Mouse (Mus musculus) ovary, adult 18-20 months (tissue): ENCODE measurements around the gene Ddit4.

Experiments used
- DNase-seq: peaks from one replicate; pipeline ENCODE4 v3.0.0; 2022; ENCODE audit warnings: low spot score, mixed read lengths

Ddit4 gene

GRCm38 (mm10) chr10:59971813-59972212 lies 20.2 kb upstream of the Ddit4 start:
- DNase-seq, result no peak

GRCm38 (mm10) chr10:59970450-59971062 lies 18.9 kb upstream of the Ddit4 start:
- DNase-seq, result no peak

DNA sequence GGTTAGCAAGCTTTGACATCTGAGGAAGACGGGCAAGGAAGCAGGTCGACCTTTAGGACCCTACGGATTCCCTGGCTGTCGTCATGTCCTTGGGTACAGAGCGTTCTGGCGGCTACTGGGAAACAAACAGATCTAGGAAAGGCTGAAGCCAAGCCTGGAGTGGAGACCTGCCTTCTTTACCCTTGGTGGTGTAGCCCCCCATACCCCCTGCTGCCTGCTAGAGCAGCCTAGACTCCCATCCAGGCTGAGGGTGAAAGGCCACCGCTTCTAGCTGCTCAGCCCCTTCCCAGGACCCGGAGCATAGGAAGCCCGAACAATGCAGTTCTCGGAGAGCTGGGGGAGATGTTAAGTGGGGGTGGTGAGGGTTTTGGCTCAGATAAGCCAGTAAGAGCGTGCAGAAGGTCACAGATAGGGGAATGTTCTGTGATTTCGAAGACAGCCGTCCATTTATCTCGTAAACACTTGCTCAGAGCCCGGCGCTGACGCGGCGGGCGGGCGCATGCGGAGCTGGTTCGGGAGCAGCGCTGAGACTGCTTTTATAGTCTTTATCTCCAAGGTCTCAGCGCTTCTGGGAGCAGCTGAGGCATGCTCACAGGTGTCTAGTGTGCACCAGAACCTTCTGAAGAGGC lies 18.3 kb upstream of the Ddit4 start:
- DNase-seq, result peak; percentile 83

DNA sequence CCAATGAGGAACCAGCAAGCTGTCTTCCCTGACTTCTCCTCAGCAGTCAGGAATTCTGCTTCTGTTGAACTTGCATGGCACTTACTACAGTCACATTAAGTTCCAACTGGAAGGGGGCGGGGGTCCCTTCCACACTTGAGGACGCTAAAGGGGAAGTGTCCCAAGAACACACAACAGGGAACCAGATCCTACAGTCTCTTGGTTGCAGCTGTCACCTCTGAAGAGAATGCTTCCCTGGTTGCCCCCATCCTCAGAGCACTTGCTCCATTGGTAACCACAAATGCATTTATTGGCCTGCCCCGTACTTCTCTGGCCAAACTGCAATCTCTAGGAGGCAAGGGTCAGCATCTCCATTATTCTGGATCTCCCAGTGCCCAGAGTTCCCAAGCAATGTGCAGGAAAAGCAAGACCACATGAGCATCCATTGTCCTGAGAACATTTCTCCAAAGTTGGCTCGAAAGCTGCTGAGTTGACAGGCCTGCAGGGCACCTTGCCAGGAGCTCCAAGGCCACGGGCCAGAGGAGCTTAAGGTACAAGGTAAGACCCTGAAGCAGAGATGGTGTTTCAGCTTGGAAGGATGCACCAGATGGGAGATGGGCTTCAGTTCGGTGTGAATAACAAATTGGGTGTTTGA lies 15.8 kb upstream of the Ddit4 start:
- DNase-seq, result peak; percentile 55

- DNase-seq, result no peak
Observed at GRCm38 (mm10) chr10:59966743-59967142, 15.1 kb upstream of the Ddit4 start.

DNA sequence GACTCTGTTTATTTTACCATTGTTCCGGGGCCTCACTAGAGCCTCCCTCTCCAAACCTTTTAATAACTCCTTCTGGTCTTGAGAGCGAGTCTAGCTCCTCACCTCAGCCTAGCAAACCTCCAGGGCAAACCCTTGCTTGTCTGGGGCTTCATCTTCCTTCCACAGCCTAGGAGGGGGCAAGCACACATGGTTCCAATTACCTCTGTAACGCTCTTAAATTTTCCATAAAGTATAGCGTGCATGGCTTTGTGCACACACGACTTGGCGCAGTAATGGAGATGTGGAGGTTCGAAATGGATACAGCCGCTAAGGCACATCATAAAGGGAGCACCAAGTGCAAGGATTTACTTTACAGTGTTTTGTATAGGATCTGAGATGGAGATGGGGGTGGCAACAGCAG lies 14.2 kb upstream of the Ddit4 start:
- no peak for DNase-seq

- no peak for DNase-seq
Observed at GRCm38 (mm10) chr10:59965362-59965695, 13.7 kb upstream of the Ddit4 start.

GRCm38 (mm10) chr10:59964504-59965361 lies 13.1 kb upstream of the Ddit4 start:
- DNase-seq, result no peak

DNA sequence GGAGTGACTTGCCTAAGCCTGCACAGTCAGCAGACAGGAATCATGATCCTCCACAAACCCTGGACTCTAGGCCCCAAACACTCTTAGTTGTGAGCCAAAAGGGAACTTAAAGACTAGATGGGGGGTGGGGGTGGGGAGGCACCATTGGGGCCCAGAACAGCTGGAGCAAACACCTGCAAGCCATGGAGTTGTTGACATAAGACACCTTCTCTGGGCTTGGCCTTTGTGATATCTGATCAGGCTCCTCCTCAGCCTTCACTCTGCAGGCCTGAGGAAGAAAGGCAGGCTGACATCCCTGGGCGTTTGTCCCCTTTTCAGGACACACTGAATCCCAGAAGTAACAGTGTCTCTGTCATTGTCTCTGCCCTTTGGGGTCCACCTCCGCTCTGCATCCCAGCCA lies 12.0 kb upstream of the Ddit4 start:
- no peak for DNase-seq

DNA sequence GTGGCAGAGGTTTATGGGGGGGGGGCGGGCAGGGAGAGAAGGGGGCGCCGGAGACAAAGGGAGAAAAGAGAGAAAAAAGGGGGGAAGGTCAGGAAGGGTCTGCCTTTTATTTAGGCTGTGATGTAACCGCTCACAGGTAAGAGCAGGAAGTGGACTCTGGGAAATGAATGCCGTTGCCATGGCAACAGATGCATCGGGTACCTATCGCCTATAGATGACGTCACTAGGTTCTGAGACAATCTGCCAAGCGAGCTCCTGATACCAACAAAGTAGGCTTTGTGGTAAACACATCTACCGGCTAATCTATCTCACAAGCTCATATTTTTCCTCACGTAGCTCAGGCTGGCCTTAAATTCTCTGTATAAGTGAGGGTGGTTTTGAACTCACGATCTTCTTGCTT lies 7.9 kb upstream of the Ddit4 start:
- no peak for DNase-seq

GRCm38 (mm10) chr10:59958458-59958857 lies 6.8 kb upstream of the Ddit4 start:
- DNase-seq, result no peak

DNA sequence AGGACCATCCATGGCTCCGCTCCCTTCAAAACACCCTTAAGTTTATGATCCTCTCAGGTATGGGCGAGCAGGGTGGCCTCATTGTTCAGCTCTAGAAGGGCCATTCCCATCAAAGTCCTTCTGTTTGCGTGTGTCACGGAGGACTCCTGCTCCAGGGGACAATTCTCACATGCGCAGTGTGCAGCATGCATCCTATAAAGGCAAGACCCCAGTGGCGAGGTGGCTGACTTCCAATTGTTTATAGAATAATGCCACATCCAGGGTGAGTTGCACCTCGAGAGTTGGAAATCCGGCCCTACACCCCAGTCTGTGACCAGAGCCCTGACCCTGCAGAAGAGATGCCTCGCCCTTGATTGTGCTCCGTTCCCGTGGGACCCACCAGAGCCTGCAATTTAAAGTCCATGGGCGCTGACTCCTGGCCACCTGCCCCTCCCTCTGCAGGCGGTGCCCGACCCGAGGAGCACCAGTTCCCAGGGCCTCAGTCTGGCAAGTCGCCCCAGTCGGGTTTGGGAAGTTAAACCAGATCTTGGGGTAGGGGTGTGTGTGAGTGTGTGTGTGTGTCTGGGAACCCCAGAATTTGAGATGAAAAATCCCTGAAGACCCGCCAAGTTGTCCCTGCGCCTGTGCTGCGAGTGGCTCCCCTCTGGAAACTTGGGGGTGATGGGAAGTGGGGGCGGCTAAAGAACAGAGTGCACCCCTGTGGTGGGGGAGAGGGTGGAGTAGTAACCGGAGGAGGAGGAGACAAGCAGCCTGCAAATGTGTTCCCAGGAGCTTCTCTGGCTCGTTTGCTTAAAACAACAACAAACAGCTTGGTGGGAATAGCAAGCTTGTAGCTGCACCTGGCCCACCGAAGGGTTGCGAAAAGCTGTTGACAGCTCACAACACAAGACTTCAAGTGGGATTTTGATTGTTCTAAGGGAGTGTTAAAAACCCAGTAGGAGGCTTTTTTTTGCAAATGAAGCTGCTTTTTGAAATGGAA lies 5.8 kb upstream of the Ddit4 start:
- DNase-seq, result no peak

DNA sequence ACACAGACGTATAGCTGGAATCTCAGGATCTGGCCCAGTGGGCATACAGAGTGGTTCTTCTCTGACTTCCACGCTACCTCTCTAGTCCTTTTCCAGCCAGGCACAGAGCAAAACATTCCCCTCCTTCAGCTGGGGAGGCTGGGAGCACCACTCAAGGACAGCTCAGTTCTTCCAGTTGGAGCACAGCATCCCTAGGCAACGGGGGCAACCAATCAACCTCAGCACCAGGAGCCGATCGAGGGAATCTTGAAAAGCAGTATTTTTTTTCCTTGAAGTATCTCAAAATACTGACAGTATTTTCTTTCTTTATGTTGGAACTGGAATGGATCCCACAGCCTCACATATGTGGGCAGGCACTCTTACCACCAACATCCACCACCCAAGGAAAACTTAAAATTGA lies 5.0 kb upstream of the Ddit4 start:
- DNase-seq, result no peak

DNA sequence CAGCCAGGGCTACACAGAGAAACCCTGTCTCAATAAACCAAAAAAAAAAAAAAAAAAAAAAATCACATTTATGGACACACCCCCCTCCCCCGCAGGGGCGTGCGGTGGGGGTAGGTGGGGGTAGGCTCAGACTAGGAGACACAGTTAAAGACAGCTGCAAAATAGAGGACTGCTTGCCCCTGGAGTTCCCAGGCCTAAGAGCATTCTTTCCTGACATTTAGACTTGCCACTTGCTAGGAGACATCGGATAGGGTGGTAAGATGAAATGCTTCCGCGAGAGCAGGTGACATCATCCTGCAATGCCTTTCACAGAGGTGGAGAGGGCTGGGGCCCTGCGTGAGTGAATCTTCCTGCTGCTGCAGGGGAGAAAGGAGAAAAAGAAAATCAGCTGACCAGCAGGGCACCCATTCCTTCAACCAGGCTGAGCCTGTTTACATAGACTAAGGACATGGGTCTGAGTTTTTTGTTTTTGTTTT lies 2.0 kb upstream of the Ddit4 start:
- DNase-seq, result no peak

- no peak for DNase-seq
Observed at GRCm38 (mm10) chr10:59952781-59953563, 1.3 kb upstream of the Ddit4 start.

DNA sequence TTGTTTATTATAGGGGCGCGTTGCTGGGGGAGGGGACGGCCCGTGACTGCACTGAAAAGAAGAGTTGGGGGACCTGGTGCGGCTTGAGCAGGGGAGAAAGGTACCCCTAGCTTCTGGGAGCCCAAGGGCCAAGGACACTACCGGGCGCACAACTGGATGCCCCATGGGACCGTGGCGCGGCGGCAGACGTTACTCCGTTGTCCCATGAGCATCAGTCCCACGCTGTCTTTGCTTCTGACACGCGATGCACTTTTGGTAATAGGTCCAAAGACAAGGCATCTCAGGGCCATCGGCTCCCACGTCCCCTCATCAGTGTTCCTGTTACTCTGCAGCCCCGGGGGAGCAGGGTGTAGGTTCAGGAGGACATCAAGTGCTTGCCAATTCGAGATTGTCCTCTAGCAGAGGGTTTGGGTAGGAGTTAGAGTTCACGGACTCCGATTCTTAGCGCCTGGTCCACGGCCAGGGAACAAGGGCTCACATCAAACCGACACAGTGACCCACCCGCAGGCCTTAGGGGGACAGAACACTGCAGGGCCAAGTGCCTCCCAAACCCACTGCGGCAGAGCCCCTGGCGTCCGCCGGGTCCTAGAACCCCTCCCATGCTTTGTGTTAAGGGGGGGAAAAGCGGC lies 632 bp upstream of the Ddit4 start:
- peak; percentile 47 for DNase-seq

- peak; percentile 68 for DNase-seq
Observed at GRCm38 (mm10) chr10:59950716-59951191, 880 bp downstream of the Ddit4 start.

GRCm38 (mm10) chr10:59949783-59950605 lies 1.6 kb downstream of the Ddit4 start:
- no peak for DNase-seq

GRCm38 (mm10) chr10:59949255-59949648 lies 2.4 kb downstream of the Ddit4 start:
- DNase-seq, result peak; percentile 47
